Mouse (Mus musculus) CH12.LX (cell line): ENCODE measurements around the gene Eefsec. TPM values are rescaled to one million over a fixed set of nuclear protein-coding genes. Genes with fewer than 3 reads are reported as not detected.

Experiments
- DNase-seq: peaks from one replicate; pipeline ENCODE4 v3.0.0-alpha.2; 2013; ENCODE audit errors: extremely low read depth
- H3K27ac ChIP-seq: 2 replicates; pipeline ENCODE4 v1.5.1; 2012; ENCODE audit warnings: low read depth, mild to moderate bottlenecking, control low read depth, moderate library complexity; ENCODE audit not compliant: insufficient read depth
- H3K27me3 ChIP-seq: replicated peaks from 2 replicates; pipeline ENCODE3; 2012; ENCODE audit warnings: inconsistent platforms
- H3K36me3 ChIP-seq, 2 experiments: replicated peaks in 1 of 2; 2 replicates each; pipeline versions ENCODE3 to v1.6.1; 2012; ENCODE audit warnings: inconsistent platforms in 1 of 2, low read length in 1 of 2, mild to moderate bottlenecking in 1 of 2, mixed read lengths in 1 of 2, moderate library complexity in 1 of 2; ENCODE audit not compliant: control insufficient read depth in 1 of 2, insufficient read depth in 1 of 2
- H3K4me1 ChIP-seq, 2 experiments: 2 replicates each; pipeline ENCODE4 v1.6.1; 2012; ENCODE audit warnings: inconsistent platforms in 1 of 2, moderate library complexity in 1 of 2; ENCODE audit not compliant: insufficient read depth in 2 of 2, control insufficient read depth in 1 of 2
- H3K4me2 ChIP-seq: 2 replicates; pipeline ENCODE4 v1.6.1; 2012; ENCODE audit warnings: low read depth, mild to moderate bottlenecking, control low read depth; ENCODE audit not compliant: poor library complexity, insufficient read depth, severe bottlenecking
- H3K4me3 ChIP-seq, 3 experiments: fragments of 150-350 bp in 1 of 3; sonication (generic) in 1 of 3; replicated peaks in 1 of 3; 2 replicates each; pipeline versions ENCODE3 to v1.5.1; 2011 to 2012; ENCODE audit warnings: low read depth in 2 of 3, low read length in 2 of 3, mild to moderate bottlenecking in 2 of 3, moderate library complexity in 2 of 3, control low read depth in 1 of 3, improper control_type of control experiment in 1 of 3, inconsistent platforms in 1 of 3, mixed read lengths in 1 of 3; ENCODE audit not compliant: poor library complexity in 1 of 3
- H3K79me2 ChIP-seq: replicated peaks from 2 replicates; pipeline ENCODE4 v1.6.1; 2012; ENCODE audit warnings: mild to moderate bottlenecking, moderate library complexity; ENCODE audit not compliant: control insufficient read depth, poor library complexity, insufficient read depth, severe bottlenecking; ENCODE audit errors: extremely low read depth
- H3K9ac ChIP-seq: 2 replicates; pipeline ENCODE4 v1.6.1; 2012; ENCODE audit warnings: low read depth, mild to moderate bottlenecking, control low read depth, moderate library complexity; ENCODE audit not compliant: insufficient read depth
- H3K9me3 ChIP-seq: replicated peaks from 2 replicates; pipeline ENCODE3; 2012; ENCODE audit warnings: low read length, inconsistent platforms, mixed read lengths
- CHD1 ChIP-seq: IDR thresholded peaks from 2 replicates; pipeline ENCODE4 v1.6.1; 2012; ENCODE audit warnings: low read depth, low read length, improper control_type of control experiment, inconsistent platforms
- E2F4 ChIP-seq: IDR thresholded peaks from 2 replicates; pipeline ENCODE4 v1.6.1; 2011; ENCODE audit warnings: low read depth, low read length, improper control_type of control experiment; ENCODE audit not compliant: insufficient replicate concordance
- EP300 ChIP-seq: IDR thresholded peaks from 2 replicates; pipeline ENCODE4 v1.6.1; 2011; ENCODE audit warnings: low read length, improper control_type of control experiment
- ETS1 ChIP-seq: conservative IDR thresholded peaks from 2 replicates; pipeline ENCODE4 v1.6.1; 2012; ENCODE audit warnings: low read depth, mild to moderate bottlenecking, inconsistent platforms, low read length, improper control_type of control experiment, moderate library complexity
- HCFC1 ChIP-seq: IDR thresholded peaks from 2 replicates; pipeline ENCODE4 v1.6.1; 2012; ENCODE audit warnings: low read depth, mild to moderate bottlenecking, inconsistent platforms, low read length, improper control_type of control experiment
- MAFK ChIP-seq: IDR thresholded peaks from 2 replicates; pipeline ENCODE4 v1.6.1; 2011; ENCODE audit warnings: low read length, improper control_type of control experiment; ENCODE audit not compliant: insufficient replicate concordance
- POLR2A ChIP-seq: IDR thresholded peaks from 2 replicates; pipeline ENCODE4 v1.6.1; 2011; ENCODE audit warnings: low read depth, mild to moderate bottlenecking, improper control_type of control experiment, low read length
- TBP ChIP-seq: conservative IDR thresholded peaks from 2 replicates; pipeline ENCODE4 v1.6.1; 2011; ENCODE audit warnings: low read depth, low read length, improper control_type of control experiment
- dilution Hi-C: fragments of 300-500 bp; cut with MboI; formaldehyde crosslinking; loops from 2 replicates; pipeline ENCODE4 v1.14.3; 2020; ENCODE audit warnings: low sequenced_read_pairs; ENCODE audit not compliant: extremely low pct_unique_long_range_greater_than_20kb, extremely low pct_ligation_motif_present
- in situ Hi-C: fragments of 300-500 bp; cut with MboI; formaldehyde crosslinking; loops from 3 replicates; pipeline ENCODE4 v1.14.3; 2019; ENCODE audit warnings: low sequenced_read_pairs, low pct_ligation_motif_present, low pct_unique_long_range_greater_than_20kb, mixed read lengths
- polyA plus RNA-seq: library from polyadenylated mRNA; unstranded; fragments of >175 nt; gene quantifications from 2 replicates; pipeline ENCODE4 v1.2.1, GENCODE M21; 2012; ENCODE audit warnings: low read depth; ENCODE audit not compliant: insufficient read length
- total RNA-seq, 2 experiments: library from RNA; depleted of rRNA; stranded (reverse); fragments of 300-350 nt in 1 of 2; fragments of >200 nt in 1 of 2; gene quantifications; 2 replicates each; pipeline ENCODE4 v1.2.3; 2012 to 2014

Eefsec gene
- total and polyA plus RNA-seq, 3 experiments = 26.2 to 48.8 (median 32.1) TPM

- peak; percentile 68; the same call in 1 of the 2 replicates for TF ChIP-seq TBP
Measured at GRCm38 (mm10) chr6:88446063-88447002, at the start of gene Eefsec (continued).

- H3K4me1 ChIP-seq = no peaks in the 10 kb centered on the region
- H3K4me2 ChIP-seq = no peak overlapping the region
- H3K27ac ChIP-seq = no peak overlapping the region
- TF ChIP-seq HCFC1 (no peak), E2F4 (no peak), CHD1 (no peak), POLR2A (no peak), EP300 (no peak), ETS1 (no peak)
- H3K79me2 ChIP-seq = no peaks in the 10 kb centered on the region
- dilution Hi-C loops (no loop called here), in situ Hi-C loops (no loop called here)
- H3K36me3 ChIP-seq = peaks cover 66 to 84% of the 10 kb centered on the region in 2 experiments
- no peaks in the 10 kb centered on the region for H3K9me3 ChIP-seq
- no peaks in the 10 kb centered on the region for H3K27me3 ChIP-seq
- H3K4me3 ChIP-seq = no peak overlapping the region
- no peak overlapping the region for H3K9ac ChIP-seq
- no peak for DNase-seq
Measured at GRCm38 (mm10) chr6:88493712-88494111, 47.4 kb upstream of the Eefsec start.

- Histone ChIP-seq H3K4me2 (no peak overlapping the region), H3K27ac (no peak overlapping the region), H3K4me1 (peaks cover 0 to 10% of the 10 kb centered on the region in 2 experiments; a peak in 1 of 4 replicates), H3K9me3 (no peaks in the 10 kb centered on the region), H3K9ac (no peak overlapping the region), H3K4me3 (no peak overlapping the region), H3K27me3 (no peaks in the 10 kb centered on the region), H3K36me3 (peaks cover 62 to 86% of the 10 kb centered on the region in 2 experiments), H3K79me2 (no peaks in the 10 kb centered on the region)
- no peak for DNase-seq
- TF ChIP-seq MAFK (no peak), HCFC1 (no peak), TBP (no peak)
- in situ Hi-C loops (no loop called here), dilution Hi-C loops (no loop called here)
Measured at GRCm38 (mm10) chr6:88490629-88491354, 44.5 kb upstream of the Eefsec start.
